In genomic region chr19:38460696-38461095, GRCm38 (mm10) we compare ENCODE assay signal across 31 mouse cellular contexts. TPM values are rescaled to one million over a fixed set of nuclear protein-coding genes. Genes with fewer than 3 reads are reported as not detected.
DNase-seq lines count a peak whose midpoint lies in the region; ATAC-seq lines count a peak whose summit lies in the region.
"Had no signal": no experiment of that assay in that cellular context is flagged by ENCODE, and none has a peak within 500 bp of the region (broad histone marks: within the 10 kb centered on the region; RNA-seq: fewer than 3 reads in every experiment).

No protein-coding gene starts in this region.

- no peak overlapping the region for H3K27ac ChIP-seq in forebrain, embryonic 11.5 days (ENCODE audit: low read depth, low read length)
- H3K27ac ChIP-seq in forebrain, embryonic 13.5 days: no peak overlapping the region
- H3K27ac ChIP-seq in hindbrain, embryonic 16.5 days (ENCODE audit: low read depth, low read length): peak overlapping the region; percentile 31
- H3K27ac ChIP-seq in hindbrain, embryonic 12.5 days: no peak overlapping the region
- no peak overlapping the region for H3K27ac ChIP-seq in midbrain, embryonic 14.5 days (replicated peaks; ENCODE audit: low read depth, low read length)
- no peak overlapping the region for H3K27ac ChIP-seq in midbrain, embryonic 13.5 days
- H3K27ac ChIP-seq: embryonic facial prominence, embryonic 10.5 days; embryonic facial prominence, embryonic 15.5 days; gastrocnemius, adult 2 months; heart, adult 2 months; heart, embryonic 13.5 days; kidney, postnatal 0 days; left cerebral cortex, adult 2 months; liver, embryonic 12.5 days; midbrain, embryonic 12.5 days; neural tube, embryonic 15.5 days had no signal

- peaks cover 3% of the 10 kb centered on the region; the same call in 1 of the 2 replicates for H3K9me3 ChIP-seq in forebrain, embryonic 11.5 days (ENCODE audit: control insufficient read depth, low read length)
- peaks cover 4% of the 10 kb centered on the region for H3K9me3 ChIP-seq in forebrain, embryonic 13.5 days (replicated peaks)
- H3K9me3 ChIP-seq in hindbrain, embryonic 16.5 days (ENCODE audit: control insufficient read depth, low read length): no peaks in the 10 kb centered on the region; the same call in 1 of the 2 replicates
- peaks cover 4% of the 10 kb centered on the region; the same call in 1 of the 2 replicates for H3K9me3 ChIP-seq in hindbrain, embryonic 12.5 days (replicated peaks)
- H3K9me3 ChIP-seq in midbrain, embryonic 14.5 days (ENCODE audit: control insufficient read depth, low read length): peaks cover 4% of the 10 kb centered on the region; the same call in 1 of the 2 replicates
- peaks cover 4% of the 10 kb centered on the region; the same call in 1 of the 2 replicates for H3K9me3 ChIP-seq in midbrain, embryonic 13.5 days
- H3K9me3 ChIP-seq: neural tube, embryonic 15.5 days had no signal

- no peak overlapping the region for H3K4me2 ChIP-seq in forebrain, embryonic 11.5 days (ENCODE audit: low read depth, low read length, severe bottlenecking)
- no peak overlapping the region for H3K4me2 ChIP-seq in forebrain, embryonic 13.5 days
- no peak overlapping the region for H3K4me2 ChIP-seq in hindbrain, embryonic 16.5 days (ENCODE audit: low read length)
- no peak overlapping the region for H3K4me2 ChIP-seq in hindbrain, embryonic 12.5 days (replicated peaks)
- H3K4me2 ChIP-seq in midbrain, embryonic 14.5 days (ENCODE audit: low read length): no peak overlapping the region
- H3K4me2 ChIP-seq in midbrain, embryonic 13.5 days (replicated peaks): no peak overlapping the region
- H3K4me2 ChIP-seq: embryonic facial prominence, embryonic 15.5 days; heart, embryonic 13.5 days; liver, embryonic 12.5 days; midbrain, embryonic 12.5 days; neural tube, embryonic 15.5 days had no signal

- ATAC-seq in forebrain, embryonic 11.5 days (replicated peaks; ENCODE audit: low FRiP score): no peak
- ATAC-seq in forebrain, embryonic 13.5 days: no peak
- no peak; the same call in 1 of the 2 replicates for ATAC-seq in hindbrain, embryonic 16.5 days
- no peak for ATAC-seq in hindbrain, embryonic 12.5 days (ENCODE audit: low FRiP score)
- ATAC-seq in midbrain, embryonic 14.5 days (ENCODE audit: low FRiP score, low TSS enrichment): no peak
- no peak for ATAC-seq in midbrain, embryonic 13.5 days
- ATAC-seq: CD4-positive, CD25-positive, alpha-beta regulatory T cell, adult 4 months; intestine, embryonic 16.5 days; liver, embryonic 12.5 days; liver, postnatal 0 days had no signal

- DNase-seq in forebrain, embryonic 11.5 days (ENCODE audit: low spot score): peak; percentile 32
- DNase-seq in midbrain, embryonic 14.5 days: peak; percentile 15
- no peak for DNase-seq in embryo, embryonic 10 days (ENCODE audit: low spot score)
- DNase-seq: adrenal gland, adult 2 months; cerebellum, adult 9-10 months; gastrocnemius, adult 2 months; gastrocnemius, postnatal 36 days; heart, adult 2 months; heart, postnatal 10 days; kidney, adult 8-10 months; kidney, postnatal 4 days; left cerebral cortex, postnatal 4 days; liver, postnatal 0 days; lung, postnatal 36 days; retina, postnatal 1 day; spleen, adult 18-20 months; thymus, postnatal 14 days had no signal

- no peak overlapping the region for H3K9ac ChIP-seq in forebrain, embryonic 11.5 days (ENCODE audit: low read length)
- H3K9ac ChIP-seq in forebrain, embryonic 13.5 days: no peak overlapping the region
- no peak overlapping the region for H3K9ac ChIP-seq in hindbrain, embryonic 16.5 days (ENCODE audit: low read depth, low read length)
- H3K9ac ChIP-seq in hindbrain, embryonic 12.5 days: no peak overlapping the region
- H3K9ac ChIP-seq in midbrain, embryonic 14.5 days (replicated peaks; ENCODE audit: low read length): no peak overlapping the region
- H3K9ac ChIP-seq in midbrain, embryonic 13.5 days (replicated peaks): no peak overlapping the region
- H3K9ac ChIP-seq: embryonic facial prominence, embryonic 15.5 days; heart, embryonic 13.5 days; liver, embryonic 12.5 days; liver, postnatal 0 days; midbrain, embryonic 12.5 days; neural tube, embryonic 15.5 days had no signal

- H3K4me1 ChIP-seq in forebrain, embryonic 11.5 days (replicated peaks; ENCODE audit: control insufficient read depth, insufficient read depth, low read length): no peaks in the 10 kb centered on the region
- no peaks in the 10 kb centered on the region for H3K4me1 ChIP-seq in forebrain, embryonic 13.5 days
- no peaks in the 10 kb centered on the region for H3K4me1 ChIP-seq in hindbrain, embryonic 16.5 days (ENCODE audit: control insufficient read depth, insufficient read depth, low read depth, low read length)
- H3K4me1 ChIP-seq in hindbrain, embryonic 12.5 days: no peaks in the 10 kb centered on the region
- H3K4me1 ChIP-seq in midbrain, embryonic 14.5 days (ENCODE audit: control insufficient read depth, insufficient read depth, low read length): no peaks in the 10 kb centered on the region
- no peaks in the 10 kb centered on the region for H3K4me1 ChIP-seq in midbrain, embryonic 13.5 days (replicated peaks)
- H3K4me1 ChIP-seq: embryonic facial prominence, embryonic 10.5 days; embryonic facial prominence, embryonic 15.5 days; heart, embryonic 13.5 days; liver, embryonic 12.5 days; midbrain, embryonic 12.5 days; neural tube, embryonic 15.5 days had no signal

- H3K36me3 ChIP-seq in forebrain, embryonic 11.5 days (ENCODE audit: control insufficient read depth, insufficient read depth, low read length): no peaks in the 10 kb centered on the region
- no peaks in the 10 kb centered on the region for H3K36me3 ChIP-seq in forebrain, embryonic 13.5 days (ENCODE audit: poor library complexity, severe bottlenecking)
- no peaks in the 10 kb centered on the region for H3K36me3 ChIP-seq in hindbrain, embryonic 16.5 days (ENCODE audit: control insufficient read depth, insufficient read depth, low read length)
- no peaks in the 10 kb centered on the region for H3K36me3 ChIP-seq in hindbrain, embryonic 12.5 days
- H3K36me3 ChIP-seq in midbrain, embryonic 14.5 days (ENCODE audit: control insufficient read depth, insufficient read depth, low read length): no peaks in the 10 kb centered on the region
- no peaks in the 10 kb centered on the region for H3K36me3 ChIP-seq in midbrain, embryonic 13.5 days
- H3K36me3 ChIP-seq: embryonic facial prominence, embryonic 10.5 days; embryonic facial prominence, embryonic 15.5 days; heart, embryonic 13.5 days; liver, embryonic 12.5 days; midbrain, embryonic 12.5 days; neural tube, embryonic 15.5 days had no signal

- no peaks in the 10 kb centered on the region for H3K27me3 ChIP-seq in forebrain, embryonic 11.5 days (ENCODE audit: control insufficient read depth, insufficient read depth, low read length)
- no peaks in the 10 kb centered on the region for H3K27me3 ChIP-seq in forebrain, embryonic 13.5 days
- no peaks in the 10 kb centered on the region for H3K27me3 ChIP-seq in hindbrain, embryonic 16.5 days (replicated peaks; ENCODE audit: control insufficient read depth, insufficient read depth, low read length)
- no peaks in the 10 kb centered on the region for H3K27me3 ChIP-seq in hindbrain, embryonic 12.5 days
- no peaks in the 10 kb centered on the region for H3K27me3 ChIP-seq in midbrain, embryonic 14.5 days (ENCODE audit: control insufficient read depth, insufficient read depth, low read length)
- H3K27me3 ChIP-seq in midbrain, embryonic 13.5 days: no peaks in the 10 kb centered on the region
- H3K27me3 ChIP-seq: embryonic facial prominence, embryonic 15.5 days; heart, embryonic 13.5 days; liver, embryonic 12.5 days; midbrain, embryonic 12.5 days; neural tube, embryonic 15.5 days had no signal

- 71% methylated on average over 4 of the region's 4 CpGs for WGBS in forebrain, embryonic 11.5 days
- 73% methylated on average over 4 of the region's 4 CpGs for WGBS in forebrain, embryonic 13.5 days
- 69% methylated on average over 4 of the region's 4 CpGs for WGBS in hindbrain, embryonic 16.5 days
- 71% methylated on average over 4 of the region's 4 CpGs for WGBS in hindbrain, embryonic 12.5 days
- WGBS in midbrain, embryonic 14.5 days: 80% methylated on average over 4 of the region's 4 CpGs
- WGBS in midbrain, embryonic 13.5 days: 86% methylated on average over 4 of the region's 4 CpGs

- no peak overlapping the region for H3K4me3 ChIP-seq in forebrain, embryonic 11.5 days (ENCODE audit: low read depth, low read length)
- no peak overlapping the region for H3K4me3 ChIP-seq in forebrain, embryonic 13.5 days
- H3K4me3 ChIP-seq in hindbrain, embryonic 16.5 days (ENCODE audit: low read length): no peak overlapping the region
- no peak overlapping the region for H3K4me3 ChIP-seq in hindbrain, embryonic 12.5 days
- no peak overlapping the region for H3K4me3 ChIP-seq in midbrain, embryonic 14.5 days (replicated peaks; ENCODE audit: low read depth, low read length)
- no peak overlapping the region for H3K4me3 ChIP-seq in midbrain, embryonic 13.5 days (replicated peaks)
- H3K4me3 ChIP-seq: embryonic facial prominence, embryonic 10.5 days; embryonic facial prominence, embryonic 15.5 days; gastrocnemius, adult 2 months; heart, adult 2 months; heart, embryonic 13.5 days; left cerebral cortex, adult 2 months; liver, embryonic 12.5 days; midbrain, embryonic 12.5 days; neural tube, embryonic 15.5 days had no signal

RNA-seq across cellular contexts. Expression of gene Plce1, which starts 20.2 kb away (rescaled TPM):
- polyA plus RNA-seq in forebrain, embryonic 11.5 days (2014; fragmentation: Nextera tagmentation; extraction: Ambion mirVana): 4.4 and 5.0 TPM in 2 replicates
- polyA plus RNA-seq in forebrain, embryonic 13.5 days (2015; fragmentation: Nextera tagmentation; extraction: Ambion mirVana): 5.4 and 5.6 TPM in 2 replicates
- 3.0 and 4.3 TPM in 2 replicates for polyA plus RNA-seq in hindbrain, embryonic 16.5 days (2015; fragmentation: Nextera tagmentation; extraction: Ambion mirVana)
- 6.9 and 7.6 TPM in 2 replicates for polyA plus RNA-seq in hindbrain, embryonic 12.5 days (2016; fragmentation: Nextera tagmentation; extraction: Ambion mirVana)
- polyA plus RNA-seq in midbrain, embryonic 14.5 days (2014; fragmentation: Nextera tagmentation; extraction: Ambion mirVana): 2.9 and 4.3 TPM in 2 replicates
- 3.9 and 4.3 TPM in 2 replicates for polyA plus RNA-seq in midbrain, embryonic 13.5 days (2015; fragmentation: Nextera tagmentation; extraction: Ambion mirVana)
